Mouse (Mus musculus): ENCODE results near the gene Sfmbt2. TPM values are rescaled to one million over a fixed set of nuclear protein-coding genes. Genes with fewer than 3 reads are reported as not detected.

Sfmbt2 gene
- polyA plus RNA-seq, 1 experiment from 2014 or later = 9.1 TPM

DNA sequence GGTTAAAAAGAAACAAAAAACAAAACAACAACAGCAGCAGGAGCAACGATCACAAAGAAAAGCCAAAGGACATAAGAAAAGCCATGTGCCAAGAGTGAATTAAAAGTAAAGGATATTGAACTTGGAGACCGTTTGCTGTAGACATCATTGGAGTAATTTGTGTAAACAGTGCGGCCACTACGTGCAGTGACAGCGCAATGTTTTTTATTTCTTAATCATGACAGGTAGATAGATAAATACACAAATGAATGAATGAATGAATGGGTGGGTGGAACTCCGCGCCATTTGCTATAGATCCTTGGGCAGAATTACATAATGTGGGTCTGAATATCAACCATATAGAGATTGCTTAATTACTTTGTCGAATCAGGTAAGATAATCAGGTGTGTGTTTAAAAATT lies 634 bp upstream of the Sfmbt2 start:
- Histone ChIP-seq H3K27ac (ENCODE audit: low read depth, low read length) (no peak overlapping the region), H3K4me3 (ENCODE audit: low read depth, low read length) (no peak overlapping the region), H3K9me3 (ENCODE audit: control insufficient read depth, low read length) (no peaks in the 10 kb centered on the region), H3K4me1 (ENCODE audit: control insufficient read depth, insufficient read depth, low read length) (peaks cover 5% of the 10 kb centered on the region), H3K4me2 (ENCODE audit: low read depth, low read length) (no peak overlapping the region), H3K27me3 (ENCODE audit: control insufficient read depth, insufficient read depth, low read length) (peaks cover 36% of the 10 kb centered on the region), H3K36me3 (ENCODE audit: control insufficient read depth, insufficient read depth, low read length) (no peaks in the 10 kb centered on the region), H3K9ac (replicated peaks; ENCODE audit: low read depth, low read length) (no peak overlapping the region)
- ATAC-seq (ENCODE audit: low read depth) = no peak
- 5% methylated on average over 8 of the region's 8 CpGs for WGBS

DNA sequence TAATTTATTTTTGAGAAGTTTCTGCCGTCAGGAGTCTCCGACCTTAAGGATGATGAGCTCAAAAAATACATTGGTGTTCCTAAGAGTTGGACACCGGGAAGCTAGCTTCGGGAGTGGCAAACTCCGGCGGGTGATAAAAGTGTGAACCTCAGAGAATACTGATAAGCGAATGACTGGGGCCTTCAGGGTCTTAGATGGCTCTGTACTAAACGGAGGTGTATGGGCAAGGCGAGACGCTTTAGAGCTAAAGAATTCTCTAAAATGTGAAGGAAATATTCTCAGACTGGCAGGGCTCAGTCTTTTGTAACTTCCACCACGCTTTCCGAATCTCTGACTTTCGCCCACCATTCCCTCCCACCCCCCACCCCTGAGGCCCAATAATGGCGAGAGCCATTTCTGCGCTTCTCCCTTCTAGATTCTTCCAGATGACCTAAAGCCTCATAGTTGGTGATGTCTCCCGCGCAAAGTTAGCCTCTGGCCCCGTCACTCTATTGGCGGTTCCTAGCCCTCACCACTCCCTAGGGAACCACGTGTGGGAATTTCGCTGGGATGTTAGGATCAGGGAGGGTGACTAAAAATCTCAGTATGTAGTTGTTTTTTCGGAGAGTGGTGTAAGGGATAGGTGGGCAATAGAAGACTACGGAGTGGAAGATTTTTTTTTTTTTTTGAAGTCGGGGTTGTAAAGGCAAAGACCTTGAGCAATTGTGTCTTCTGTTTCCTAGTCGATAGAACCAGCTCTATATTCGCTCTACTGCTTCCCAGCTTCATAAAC lies 563 bp downstream of the Sfmbt2 start:
- H3K9ac ChIP-seq (replicated peaks; ENCODE audit: low read depth, low read length) = no peak overlapping the region
- ATAC-seq (ENCODE audit: low read depth) = no peak
- H3K36me3 ChIP-seq (ENCODE audit: control insufficient read depth, insufficient read depth, low read length) = no peaks in the 10 kb centered on the region
- no peak overlapping the region for H3K27ac ChIP-seq (ENCODE audit: low read depth, low read length)
- no peak overlapping the region for H3K4me2 ChIP-seq (ENCODE audit: low read depth, low read length)
- under 1% methylated on average over 26 of the region's 26 CpGs for WGBS
- peaks cover 41% of the 10 kb centered on the region for H3K27me3 ChIP-seq (ENCODE audit: control insufficient read depth, insufficient read depth, low read length)
- H3K4me1 ChIP-seq (ENCODE audit: control insufficient read depth, insufficient read depth, low read length) = peaks cover 5% of the 10 kb centered on the region
- H3K4me3 ChIP-seq (ENCODE audit: low read depth, low read length) = no peak overlapping the region
- H3K9me3 ChIP-seq (ENCODE audit: control insufficient read depth, low read length) = no peaks in the 10 kb centered on the region

DNA sequence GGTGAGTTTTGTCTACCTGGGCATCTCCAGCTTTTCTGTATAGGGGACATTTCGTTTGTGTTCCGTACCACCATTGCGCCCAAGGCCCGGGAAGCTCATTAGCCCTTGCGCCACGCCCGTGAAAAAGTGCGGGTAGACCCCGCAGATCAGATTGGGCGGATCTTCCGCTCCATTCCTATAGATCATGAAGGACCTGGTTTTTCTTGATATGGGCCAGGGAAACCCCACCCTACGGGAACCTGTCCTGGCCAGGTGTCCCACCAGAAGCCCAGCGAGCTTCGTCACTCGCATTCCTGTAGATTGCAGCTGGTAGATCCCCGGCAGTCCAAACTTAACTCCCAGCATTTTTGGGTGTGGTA lies 1.1 kb downstream of the Sfmbt2 start:
- H3K27me3 ChIP-seq (ENCODE audit: control insufficient read depth, insufficient read depth, low read length) = peaks cover 42% of the 10 kb centered on the region
- H3K4me2 ChIP-seq (ENCODE audit: low read depth, low read length) = no peak overlapping the region
- WGBS = under 1% methylated on average over 16 of the region's 16 CpGs
- peaks cover 5% of the 10 kb centered on the region for H3K4me1 ChIP-seq (ENCODE audit: control insufficient read depth, insufficient read depth, low read length)
- no peak for ATAC-seq (ENCODE audit: low read depth)
- H3K9me3 ChIP-seq (ENCODE audit: control insufficient read depth, low read length) = no peaks in the 10 kb centered on the region
- H3K27ac ChIP-seq (ENCODE audit: low read depth, low read length) = no peak overlapping the region
- H3K4me3 ChIP-seq (ENCODE audit: low read depth, low read length) = no peak overlapping the region
- H3K9ac ChIP-seq (replicated peaks; ENCODE audit: low read depth, low read length) = no peak overlapping the region
- H3K36me3 ChIP-seq (ENCODE audit: control insufficient read depth, insufficient read depth, low read length) = no peaks in the 10 kb centered on the region

DNA sequence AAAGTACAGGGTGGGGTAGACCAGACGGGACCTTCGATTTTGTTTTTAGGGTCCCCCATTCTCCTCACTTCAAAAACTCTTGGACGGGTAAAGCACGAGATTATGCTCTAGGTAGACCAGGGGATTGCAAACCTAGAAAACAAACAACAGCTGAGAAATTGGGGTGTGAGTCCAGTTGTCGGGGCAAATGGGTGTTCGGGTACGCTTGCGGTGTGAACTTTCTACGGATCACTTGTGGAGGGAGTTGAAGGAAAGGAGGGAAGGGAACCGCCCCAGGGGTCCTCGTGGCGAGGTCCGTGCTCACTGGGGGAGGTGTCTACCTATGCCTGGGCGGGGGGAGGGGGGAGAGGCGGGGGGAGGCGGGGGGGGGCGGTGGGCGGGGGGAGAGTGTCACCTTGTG lies 1.6 kb downstream of the Sfmbt2 start:
- Histone ChIP-seq H3K4me2 (ENCODE audit: low read depth, low read length) (peak overlapping the region; percentile 94; the same call in 1 of the 2 replicates), H3K4me1 (ENCODE audit: control insufficient read depth, insufficient read depth, low read length) (peaks cover 5% of the 10 kb centered on the region), H3K9ac (replicated peaks; ENCODE audit: low read depth, low read length) (no peak overlapping the region), H3K27me3 (ENCODE audit: control insufficient read depth, insufficient read depth, low read length) (peaks cover 40% of the 10 kb centered on the region), H3K36me3 (ENCODE audit: control insufficient read depth, insufficient read depth, low read length) (no peaks in the 10 kb centered on the region), H3K9me3 (ENCODE audit: control insufficient read depth, low read length) (no peaks in the 10 kb centered on the region), H3K4me3 (ENCODE audit: low read depth, low read length) (peak overlapping the region; percentile 49), H3K27ac (ENCODE audit: low read depth, low read length) (no peak overlapping the region)
- ATAC-seq (ENCODE audit: low read depth) = 0 out of 2 replicates have a peak, but pooled peaks have one; percentile 2
- 2% methylated on average over 9 of the region's 18 CpGs for WGBS

DNA sequence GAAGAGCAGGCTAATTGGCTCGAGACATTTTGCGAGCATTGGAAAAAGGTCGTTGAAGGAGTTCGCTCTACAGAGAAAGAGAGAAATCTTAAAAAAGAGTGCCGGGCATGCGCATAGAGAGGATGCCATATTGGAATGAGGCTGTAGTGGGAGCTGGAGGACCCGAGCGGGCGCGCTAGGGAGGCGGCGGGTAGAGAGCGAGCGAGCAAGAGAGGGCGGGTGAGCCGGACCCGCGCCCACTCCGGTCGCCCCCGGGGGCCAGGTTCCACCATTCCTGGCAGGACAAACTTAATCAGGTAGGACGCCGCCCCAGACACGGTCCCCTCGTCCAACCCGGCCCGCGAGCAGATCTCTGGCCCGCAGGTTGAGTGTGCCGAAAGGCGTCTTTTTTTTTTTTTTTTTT lies 2.0 kb downstream of the Sfmbt2 start:
- under 1% methylated on average over 29 of the region's 31 CpGs for WGBS
- H3K36me3 ChIP-seq (ENCODE audit: control insufficient read depth, insufficient read depth, low read length) = no peaks in the 10 kb centered on the region
- peak overlapping the region; percentile 94 for H3K4me2 ChIP-seq (ENCODE audit: low read depth, low read length)
- no peaks in the 10 kb centered on the region for H3K9me3 ChIP-seq (ENCODE audit: control insufficient read depth, low read length)
- peaks cover 5% of the 10 kb centered on the region for H3K4me1 ChIP-seq (ENCODE audit: control insufficient read depth, insufficient read depth, low read length)
- H3K4me3 ChIP-seq (ENCODE audit: low read depth, low read length) = peak overlapping the region; percentile 49
- peak; percentile 77 for ATAC-seq (ENCODE audit: low read depth)
- no peak overlapping the region for H3K27ac ChIP-seq (ENCODE audit: low read depth, low read length)
- H3K9ac ChIP-seq (replicated peaks; ENCODE audit: low read depth, low read length) = peak overlapping the region; percentile 57
- peaks cover 36% of the 10 kb centered on the region for H3K27me3 ChIP-seq (ENCODE audit: control insufficient read depth, insufficient read depth, low read length)

DNA sequence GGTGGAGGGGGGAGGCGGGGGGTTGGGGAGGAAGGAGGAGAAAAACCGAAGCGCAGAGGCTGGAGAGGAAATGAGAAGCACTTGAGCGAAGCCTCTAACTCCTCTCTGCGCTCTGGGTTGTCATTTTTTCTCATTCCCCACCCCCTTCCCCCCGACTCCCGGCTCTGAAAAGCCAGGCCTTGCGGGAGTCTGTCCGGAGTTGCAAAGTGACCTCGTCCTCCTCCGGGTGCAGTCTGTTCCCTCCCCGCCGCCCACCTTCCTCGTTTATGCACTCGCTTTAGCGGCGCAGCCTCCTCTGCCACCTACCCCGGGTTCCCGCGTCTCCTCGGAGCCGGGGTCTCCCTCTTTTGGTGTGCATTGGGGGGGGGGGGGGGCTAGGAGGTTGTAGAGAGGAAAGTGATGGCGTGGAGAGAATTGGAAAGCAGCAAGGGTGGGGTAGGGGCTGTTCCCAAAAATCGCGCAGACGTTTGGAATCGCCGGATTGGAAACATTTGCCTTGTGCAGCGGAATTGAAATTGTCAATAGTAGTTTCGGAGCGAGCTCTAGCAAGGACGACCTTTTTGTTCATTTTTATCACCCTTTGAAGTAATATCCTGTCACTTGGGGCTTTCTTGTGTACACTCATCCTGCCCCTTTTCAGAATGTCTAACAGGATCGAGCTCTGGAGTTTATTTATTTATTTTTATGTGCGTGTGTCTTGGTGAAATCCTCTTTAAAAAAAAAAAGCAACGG lies 2.6 kb downstream of the Sfmbt2 start:
- peak overlapping the region; percentile 94 for H3K4me2 ChIP-seq (ENCODE audit: low read depth, low read length)
- peaks cover 36% of the 10 kb centered on the region for H3K27me3 ChIP-seq (ENCODE audit: control insufficient read depth, insufficient read depth, low read length)
- WGBS = 0% methylated on average over 34 of the region's 35 CpGs
- ATAC-seq (ENCODE audit: low read depth) = 0 out of 2 replicates have a peak, but pooled peaks have one; percentile 24
- H3K4me1 ChIP-seq (ENCODE audit: control insufficient read depth, insufficient read depth, low read length) = peaks cover 5% of the 10 kb centered on the region
- H3K4me3 ChIP-seq (ENCODE audit: low read depth, low read length) = peak overlapping the region; percentile 49
- no peak overlapping the region for H3K27ac ChIP-seq (ENCODE audit: low read depth, low read length)
- peak overlapping the region; percentile 57; the same call in 1 of the 2 replicates for H3K9ac ChIP-seq (replicated peaks; ENCODE audit: low read depth, low read length)
- H3K9me3 ChIP-seq (ENCODE audit: control insufficient read depth, low read length) = no peaks in the 10 kb centered on the region
- no peaks in the 10 kb centered on the region for H3K36me3 ChIP-seq (ENCODE audit: control insufficient read depth, insufficient read depth, low read length)

DNA sequence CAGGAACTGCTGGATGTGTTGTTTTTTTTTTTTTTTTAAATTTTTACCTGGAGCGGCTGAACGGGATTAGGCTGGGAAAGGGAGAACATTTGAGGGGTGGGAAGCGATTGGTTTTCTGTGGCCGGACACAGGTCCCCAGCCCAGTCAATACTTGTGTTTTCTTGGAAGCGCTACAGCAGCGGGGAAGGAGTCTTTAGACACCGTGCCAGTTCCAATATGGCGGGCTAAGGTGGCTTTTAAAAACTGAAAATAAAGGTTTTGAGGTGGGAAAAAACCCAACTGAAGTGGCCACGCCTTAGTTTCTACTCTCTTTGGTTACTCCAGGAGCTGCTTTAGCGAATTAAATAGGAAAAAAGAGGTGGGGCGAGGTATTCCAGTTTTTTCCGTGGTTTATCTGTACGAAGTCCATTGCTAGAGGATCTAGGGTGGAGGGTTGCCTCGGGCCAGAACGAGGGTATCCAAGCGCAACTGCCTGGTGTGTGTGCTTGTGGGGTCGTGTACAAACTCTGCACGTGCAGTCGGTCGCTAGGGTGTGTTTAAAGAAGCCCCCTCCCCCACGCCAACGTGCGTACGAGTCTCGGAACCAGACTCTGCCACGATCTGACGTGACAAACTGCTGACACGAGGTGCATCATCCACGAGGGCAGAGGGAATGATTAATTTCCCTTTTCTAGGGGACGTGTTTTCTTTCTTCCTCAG lies 3.3 kb downstream of the Sfmbt2 start:
- H3K4me1 ChIP-seq (ENCODE audit: control insufficient read depth, insufficient read depth, low read length) = peaks cover 5% of the 10 kb centered on the region
- peak overlapping the region; percentile 94 for H3K4me2 ChIP-seq (ENCODE audit: low read depth, low read length)
- H3K27ac ChIP-seq (ENCODE audit: low read depth, low read length) = no peak overlapping the region
- no peaks in the 10 kb centered on the region for H3K36me3 ChIP-seq (ENCODE audit: control insufficient read depth, insufficient read depth, low read length)
- peak overlapping the region; percentile 49 for H3K4me3 ChIP-seq (ENCODE audit: low read depth, low read length)
- H3K9me3 ChIP-seq (ENCODE audit: control insufficient read depth, low read length) = no peaks in the 10 kb centered on the region
- peaks cover 32% of the 10 kb centered on the region for H3K27me3 ChIP-seq (ENCODE audit: control insufficient read depth, insufficient read depth, low read length)
- ATAC-seq (ENCODE audit: low read depth) = peak; percentile 21
- under 1% methylated on average over 30 of the region's 30 CpGs for WGBS
- peak overlapping the region; percentile 57; the same call in 1 of the 2 replicates for H3K9ac ChIP-seq (replicated peaks; ENCODE audit: low read depth, low read length)

DNA sequence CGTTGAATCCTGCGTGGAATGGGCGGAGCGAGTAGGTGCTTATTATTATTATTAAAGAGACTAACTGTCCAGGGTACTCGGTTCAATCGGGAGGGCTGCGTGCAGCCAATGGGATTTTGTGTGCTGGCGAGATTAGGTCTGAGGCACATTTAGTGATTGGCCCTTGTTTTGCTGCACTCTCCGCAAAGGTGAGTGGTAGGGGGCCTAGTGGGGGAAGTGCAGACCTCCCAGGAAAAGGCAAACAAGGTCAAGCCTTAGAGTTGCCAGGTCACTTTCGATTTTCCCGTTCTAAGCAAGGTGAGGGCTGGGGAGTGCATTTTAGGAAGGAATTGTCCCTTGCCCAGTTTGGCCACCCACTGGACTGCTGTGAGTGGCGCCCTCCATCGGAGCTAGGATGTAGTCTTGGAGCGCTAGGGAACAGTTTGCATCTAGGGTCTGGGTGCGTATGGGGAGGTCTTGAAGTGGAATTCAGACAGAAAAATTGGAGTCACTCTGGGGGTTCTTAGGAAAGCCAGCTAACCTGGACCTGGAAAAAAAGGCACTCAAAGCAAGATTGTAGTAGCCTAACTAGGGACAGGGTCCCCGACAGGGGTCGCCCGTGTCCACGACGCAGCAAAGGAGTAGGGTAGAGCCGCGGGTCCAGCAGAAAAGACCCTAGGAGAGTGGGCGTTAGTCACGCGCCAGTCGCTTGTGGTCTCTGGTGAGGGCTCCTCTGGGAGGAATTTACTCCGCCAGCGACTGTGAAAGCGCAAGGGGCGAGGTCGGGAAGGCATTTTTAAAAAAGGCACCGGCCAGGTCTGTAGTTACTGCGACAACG lies 4.1 kb downstream of the Sfmbt2 start:
- ATAC-seq (ENCODE audit: low read depth) = peak; percentile 85
- peaks cover 29% of the 10 kb centered on the region for H3K27me3 ChIP-seq (ENCODE audit: control insufficient read depth, insufficient read depth, low read length)
- H3K36me3 ChIP-seq (ENCODE audit: control insufficient read depth, insufficient read depth, low read length) = no peaks in the 10 kb centered on the region
- H3K4me3 ChIP-seq (ENCODE audit: low read depth, low read length) = peak overlapping the region; percentile 49
- H3K9me3 ChIP-seq (ENCODE audit: control insufficient read depth, low read length) = no peaks in the 10 kb centered on the region
- peaks cover 5% of the 10 kb centered on the region for H3K4me1 ChIP-seq (ENCODE audit: control insufficient read depth, insufficient read depth, low read length)
- H3K4me2 ChIP-seq (ENCODE audit: low read depth, low read length) = peak overlapping the region; percentile 94
- under 1% methylated on average over 34 of the region's 34 CpGs for WGBS
- H3K9ac ChIP-seq (replicated peaks; ENCODE audit: low read depth, low read length) = peak overlapping the region; percentile 60
- H3K27ac ChIP-seq (ENCODE audit: low read depth, low read length) = no peak overlapping the region
